Mouse (Mus musculus) kidney, embryonic 14.5 days (tissue): ENCODE data around the gene Olfr9. TPM values are rescaled to one million over a fixed set of nuclear protein-coding genes. Genes with fewer than 3 reads are reported as not detected.
A peak's percentile ranks its signal among the peaks of the same experiment; 100 is the strongest.

Source experiments
- ATAC-seq: fragments of 200-750 bp; cut with Nextera tagmentation; 2 replicates; pipeline ENCODE4 v1.8.0; 2017; ENCODE audit warnings: moderate number of reproducible peaks, mild to moderate bottlenecking, moderate TSS enrichment, moderate library complexity; ENCODE audit not compliant: low FRiP score, low TSS enrichment
- H3K27ac ChIP-seq: fragments of 300-500 bp; sonication (generic); 2 replicates; pipeline ENCODE4 v1.5.1; 2014; ENCODE audit warnings: low read depth, mild to moderate bottlenecking, low read length, moderate library complexity, mixed read lengths
- H3K27me3 ChIP-seq: fragments of 300-500 bp; sonication (generic); 2 replicates; pipeline ENCODE4 v1.6.1; 2014; ENCODE audit warnings: mild to moderate bottlenecking, low read length; ENCODE audit not compliant: control insufficient read depth, insufficient read depth
- H3K36me3 ChIP-seq: fragments of 300-500 bp; sonication (generic); 2 replicates; pipeline ENCODE4 v1.6.1; 2014; ENCODE audit warnings: low read length, mixed read lengths; ENCODE audit not compliant: control insufficient read depth, insufficient read depth
- H3K4me1 ChIP-seq: fragments of 300-500 bp; sonication (generic); 2 replicates; pipeline ENCODE4 v1.6.1; 2014; ENCODE audit warnings: low read length, mixed read lengths; ENCODE audit not compliant: control insufficient read depth, insufficient read depth
- H3K4me2 ChIP-seq: fragments of 300-500 bp; sonication (generic); replicated peaks from 2 replicates; pipeline ENCODE4 v1.6.1; 2014; ENCODE audit warnings: low read depth, mild to moderate bottlenecking, low read length
- H3K4me3 ChIP-seq: fragments of 300-500 bp; sonication (generic); 2 replicates; pipeline ENCODE4 v1.5.1; 2014; ENCODE audit warnings: mild to moderate bottlenecking, low read length
- H3K9ac ChIP-seq: fragments of 300-500 bp; sonication (generic); 2 replicates; pipeline ENCODE4 v1.6.1; 2014; ENCODE audit warnings: low read depth, mild to moderate bottlenecking, low read length, moderate library complexity
- H3K9me3 ChIP-seq: fragments of 300-500 bp; sonication (generic); 2 replicates; pipeline ENCODE4 v1.6.1; 2016; ENCODE audit warnings: low read length; ENCODE audit not compliant: control insufficient read depth
- whole genome bisulfite sequencing: fragments of 180-500 bp; shearing (Covaris S2); extraction: QIAGEN DNeasy Blood & Tissue Kit; methylation state at CpG from one replicate; pipeline ENCODE4 v1.1.7; 2014; 5-methylcytosine and 5-hydroxymethylcytosine counted together
- polyA plus RNA-seq: library from polyadenylated mRNA; unstranded; fragments of >200 nt; fragmentation: Nextera tagmentation; extraction: Ambion mirVana; gene quantifications from 2 replicates; pipeline ENCODE4 v1.2.1, GENCODE M21; 2014

The Olfr9 gene
- polyA plus RNA-seq, 1 experiment from 2014 or later: not detected

DNA sequence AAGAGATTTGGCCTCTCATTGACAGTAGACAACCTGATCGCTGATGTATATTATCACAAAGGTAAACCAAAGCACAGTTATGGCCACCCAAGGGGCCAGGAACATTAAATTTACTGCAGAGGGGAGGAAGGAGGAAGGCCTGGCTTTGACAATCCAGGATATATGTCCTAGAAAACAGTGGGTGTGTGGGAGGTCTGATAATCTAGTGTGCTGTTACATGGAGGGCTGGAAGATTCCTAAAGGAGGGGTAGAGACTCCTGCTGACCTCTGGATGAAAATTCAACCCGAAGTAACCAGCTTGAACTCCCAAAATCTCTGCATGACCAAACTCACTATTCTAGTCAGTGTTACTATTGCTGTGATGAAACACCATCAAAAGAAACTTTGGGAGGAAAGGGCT lies 39.1 kb downstream of the Olfr9 start:
- no peak overlapping the region for H3K4me3 ChIP-seq
- H3K9me3 ChIP-seq: no peaks in the 10 kb centered on the region
- ATAC-seq: peak; percentile 53; the same call in 1 of the 2 replicates
- no peak overlapping the region for H3K27ac ChIP-seq
- 21% methylated on average over 2 of the region's 2 CpGs for WGBS
- H3K4me1 ChIP-seq: no peaks in the 10 kb centered on the region
- H3K4me2 ChIP-seq: no peak overlapping the region
- no peaks in the 10 kb centered on the region for H3K27me3 ChIP-seq
- H3K36me3 ChIP-seq: no peaks in the 10 kb centered on the region
- no peak overlapping the region for H3K9ac ChIP-seq

- Histone ChIP-seq H3K4me1 (no peaks in the 10 kb centered on the region), H3K4me3 (no peak within 1 kb of the TSS), H3K4me2 (no peak within 1 kb of the TSS), H3K9me3 (no peaks in the 10 kb centered on the region), H3K9ac (no peak within 1 kb of the TSS), H3K36me3 (no peaks in the 10 kb centered on the region), H3K27me3 (no peaks in the 10 kb centered on the region), H3K27ac (no peak within 1 kb of the TSS)
- 89% methylated on average over 3 of the region's 3 CpGs for WGBS
- ATAC-seq: no peak
These were observed 50.6 kb downstream of the Olfr9 start, which contains the start of gene Olfr764-ps1 for GRCm38 (mm10) chr10:129039796-129040195. Gene Olfr764-ps1 (minus strand): TSS chr10:129039896.

Other genes with a start within 250 kb of the Olfr9 start
- 4.1 and 4.7 TPM in 2 replicates for gene Dgka, start 244.6 kb upstream of the Olfr9 start, polyA plus RNA-seq
- gene Pym1, start 241.5 kb upstream of the Olfr9 start, polyA plus RNA-seq: 41.3 and 55.4 TPM in 2 replicates
- gene Mmp19, start 198.5 kb upstream of the Olfr9 start, polyA plus RNA-seq: 0.24 and 0.60 TPM in 2 replicates
- 25.8 and 36.9 TPM in 2 replicates for gene Dnajc14, start 185.4 kb upstream of the Olfr9 start, polyA plus RNA-seq
- gene Tmem198b, start 185.1 kb upstream of the Olfr9 start, polyA plus RNA-seq: 14.6 and 15.9 TPM in 2 replicates
- gene Sarnp, start 172.1 kb upstream of the Olfr9 start, polyA plus RNA-seq: 219 and 284 TPM in 2 replicates
- gene Ormdl2, start 167.8 kb upstream of the Olfr9 start, polyA plus RNA-seq: 86.6 and 106 TPM in 2 replicates
- gene Gdf11, start 97.7 kb upstream of the Olfr9 start, polyA plus RNA-seq: 7.2 and 8.7 TPM in 2 replicates
- 479 and 521 TPM in 2 replicates for gene Cd63, start 88.4 kb upstream of the Olfr9 start, polyA plus RNA-seq
- 14.5 and 15.7 TPM in 2 replicates for gene Rdh5, start 66.5 kb upstream of the Olfr9 start, polyA plus RNA-seq
- 219 and 258 TPM in 2 replicates for gene Bloc1s1, start 65.4 kb upstream of the Olfr9 start, polyA plus RNA-seq
- gene Itga7, start 55.6 kb upstream of the Olfr9 start, polyA plus RNA-seq: 0.77 and 1.3 TPM in 2 replicates
- 0.21 and 1.4 TPM in 2 replicates for gene Mettl7b, start 28.4 kb upstream of the Olfr9 start, polyA plus RNA-seq
- not detected in 2 replicates for gene Olfr763, start 21.4 kb downstream of the Olfr9 start, polyA plus RNA-seq
- not detected in 2 replicates for gene Olfr764-ps1, start 50.5 kb downstream of the Olfr9 start, polyA plus RNA-seq
- gene Olfr765, start 60.6 kb downstream of the Olfr9 start, polyA plus RNA-seq: not detected in 2 replicates
- gene Olfr766-ps1, start 79.5 kb downstream of the Olfr9 start, polyA plus RNA-seq: not detected in 2 replicates
- gene Olfr767, start 93.5 kb downstream of the Olfr9 start, polyA plus RNA-seq: not detected in 2 replicates
- gene Olfr768, start 109.9 kb downstream of the Olfr9 start, polyA plus RNA-seq: not detected in 2 replicates
- not detected in 2 replicates for gene Olfr769, start 128.4 kb downstream of the Olfr9 start, polyA plus RNA-seq
- gene Olfr770, start 149.6 kb downstream of the Olfr9 start, polyA plus RNA-seq: not detected in 2 replicates
- not detected in 2 replicates for gene Olfr771, start 175.3 kb downstream of the Olfr9 start, polyA plus RNA-seq
- gene Olfr772, start 188.5 kb downstream of the Olfr9 start, polyA plus RNA-seq: not detected in 2 replicates
- not detected in 2 replicates for gene Olfr773, start 198.0 kb downstream of the Olfr9 start, polyA plus RNA-seq
- not detected in 2 replicates for gene Olfr774, start 246.8 kb downstream of the Olfr9 start, polyA plus RNA-seq